Mouse (Mus musculus): ENCODE measurements around the gene Insm1.
A peak's percentile ranks its signal among the peaks of the same experiment; 100 is the strongest.

Insm1 gene

GRCm38 (mm10) chr2:146225818-146226217 lies 4.1 kb downstream of the Insm1 start:
- DNase-seq: no peak

- peak; percentile 82 for DNase-seq
Observed at GRCm38 (mm10) chr2:146226484-146226883, 4.8 kb downstream of the Insm1 start.

GRCm38 (mm10) chr2:146227646-146228045 lies 5.9 kb downstream of the Insm1 start:
- DNase-seq: no peak

- DNase-seq: no peak
Observed at GRCm38 (mm10) chr2:146228435-146228834, 6.7 kb downstream of the Insm1 start.

- no peak for DNase-seq
Observed at GRCm38 (mm10) chr2:146231485-146231884, 9.8 kb downstream of the Insm1 start.

GRCm38 (mm10) chr2:146239196-146239747 lies 17.6 kb downstream of the Insm1 start:
- no peak for DNase-seq

GRCm38 (mm10) chr2:146244049-146244448 lies 22.3 kb downstream of the Insm1 start:
- no peak for DNase-seq

- no peak for DNase-seq
Observed at GRCm38 (mm10) chr2:146245401-146245800, 23.7 kb downstream of the Insm1 start.

- no peak for DNase-seq
Observed at GRCm38 (mm10) chr2:146246409-146247075, 24.8 kb downstream of the Insm1 start.

- DNase-seq: no peak
Observed at GRCm38 (mm10) chr2:146247576-146247975, 25.9 kb downstream of the Insm1 start.

GRCm38 (mm10) chr2:146249033-146249432 lies 27.3 kb downstream of the Insm1 start:
- DNase-seq: no peak

- no peak for DNase-seq
Observed at GRCm38 (mm10) chr2:146250236-146250904, 28.6 kb downstream of the Insm1 start.

GRCm38 (mm10) chr2:146254387-146254786 lies 32.7 kb downstream of the Insm1 start:
- no peak for DNase-seq

- DNase-seq: no peak
Observed at GRCm38 (mm10) chr2:146255636-146256035, 33.9 kb downstream of the Insm1 start.

GRCm38 (mm10) chr2:146256321-146256875 lies 34.7 kb downstream of the Insm1 start:
- peak; percentile 33 for DNase-seq

- DNase-seq: no peak
Observed at GRCm38 (mm10) chr2:146257037-146257436, 35.3 kb downstream of the Insm1 start.

GRCm38 (mm10) chr2:146257609-146258008 lies 35.9 kb downstream of the Insm1 start:
- no peak for DNase-seq

GRCm38 (mm10) chr2:146258736-146259469 lies 37.2 kb downstream of the Insm1 start:
- no peak for DNase-seq

- no peak for DNase-seq
Observed at GRCm38 (mm10) chr2:146259787-146260560, 38.3 kb downstream of the Insm1 start.

GRCm38 (mm10) chr2:146261146-146261545 lies 39.4 kb downstream of the Insm1 start:
- DNase-seq: no peak

GRCm38 (mm10) chr2:146262215-146262614 lies 40.5 kb downstream of the Insm1 start:
- DNase-seq: no peak

- DNase-seq: no peak
Observed at GRCm38 (mm10) chr2:146262966-146263365, 41.2 kb downstream of the Insm1 start.
